Comparison of ENCODE assay signal across 1 mouse cellular context in genomic region chr5:108266990-108267389, GRCm38 (mm10).
TF ChIP-seq lines count a peak whose summit lies in the region.

No protein-coding gene starts in this region.

TF ChIP-seq in MEL, 35 proteins besides CTCF, POLR2A, EP300 and RAD21:
- TF ChIP-seq TAL1 (IDR thresholded peaks at IDR 0.05; ENCODE audit: low read length): peak; percentile 54
- TF ChIP-seq MAFK (IDR thresholded peaks at IDR 0.05; ENCODE audit: borderline replicate concordance, low read depth, low read length): no peak
